Mouse (Mus musculus) frontal cortex, adult 2 months (tissue): ENCODE results near the gene Tbl1x. TPM values are rescaled to one million over a fixed set of nuclear protein-coding genes. Genes with fewer than 3 reads are reported as not detected.
A peak's percentile ranks its signal among the peaks of the same experiment; 100 is the strongest.
"Not testable (repeated sequence)": the region's sequence is repeated elsewhere in the genome, so short reads cannot be mapped to it uniquely, and the experiment has no call there.

ENCODE experiments used
- DNase-seq, 2 experiments: peaks; one replicate each; pipeline ENCODE4 v3.0.0; 2022; ENCODE audit warnings: low spot score in 1 of 2; ENCODE audit errors: extremely low spot score in 1 of 2
- polyA plus RNA-seq: library from polyadenylated mRNA; depleted of rRNA; stranded (reverse); fragments of >200 nt; gene quantifications from 2 replicates; pipeline ENCODE4 v1.2.3, GENCODE M21; 2012

Tbl1x gene
- polyA plus RNA-seq, 1 experiment: 40.4 TPM

GRCm38 (mm10) chrX:77539770-77540169, 29.0 kb downstream of the Tbl1x start:
- not testable (repeated sequence) for DNase-seq

- no peak for DNase-seq
Observed at GRCm38 (mm10) chrX:77544003-77544402, 33.2 kb downstream of the Tbl1x start.

- DNase-seq: no peak
Observed at GRCm38 (mm10) chrX:77544550-77544949, 33.7 kb downstream of the Tbl1x start.

GRCm38 (mm10) chrX:77545362-77546078, 34.7 kb downstream of the Tbl1x start:
- no peak for DNase-seq

- no peak for DNase-seq
Observed at GRCm38 (mm10) chrX:77546448-77546847, 35.6 kb downstream of the Tbl1x start.

GRCm38 (mm10) chrX:77548951-77549350, 38.1 kb downstream of the Tbl1x start:
- no peak for DNase-seq

- DNase-seq: no peak
Observed at GRCm38 (mm10) chrX:77550388-77550787, 39.6 kb downstream of the Tbl1x start.

GRCm38 (mm10) chrX:77551306-77551705, 40.5 kb downstream of the Tbl1x start:
- DNase-seq: no peak

- DNase-seq: no peak
Observed at GRCm38 (mm10) chrX:77552088-77552487, 41.3 kb downstream of the Tbl1x start.

GRCm38 (mm10) chrX:77555985-77556384, 45.2 kb downstream of the Tbl1x start:
- DNase-seq: no peak

GRCm38 (mm10) chrX:77559199-77559881, 48.5 kb downstream of the Tbl1x start:
- no peak for DNase-seq

- DNase-seq: peak; percentile 21 to 40
Observed at GRCm38 (mm10) chrX:77563616-77564015, 52.8 kb downstream of the Tbl1x start.

GRCm38 (mm10) chrX:77566739-77567138, 55.9 kb downstream of the Tbl1x start:
- DNase-seq: no peak

GRCm38 (mm10) chrX:77568013-77568412, 57.2 kb downstream of the Tbl1x start:
- no peak for DNase-seq

- no peak for DNase-seq
Observed at GRCm38 (mm10) chrX:77573743-77574142, 62.9 kb downstream of the Tbl1x start.

- peak in 1 of 2 experiments; percentile 44 for DNase-seq
Observed at GRCm38 (mm10) chrX:77577108-77577507, 66.3 kb downstream of the Tbl1x start.

GRCm38 (mm10) chrX:77578172-77578571, 67.4 kb downstream of the Tbl1x start:
- no peak for DNase-seq

GRCm38 (mm10) chrX:77579964-77580363, 69.2 kb downstream of the Tbl1x start:
- peak in 1 of 2 experiments; percentile 16 for DNase-seq

GRCm38 (mm10) chrX:77585974-77586373, 75.2 kb downstream of the Tbl1x start:
- DNase-seq: no peak

GRCm38 (mm10) chrX:77594670-77595224, 83.9 kb downstream of the Tbl1x start:
- DNase-seq: no peak

GRCm38 (mm10) chrX:77597674-77598073, 86.9 kb downstream of the Tbl1x start:
- peak; percentile 13 to 60 for DNase-seq

GRCm38 (mm10) chrX:77598736-77599135, 87.9 kb downstream of the Tbl1x start:
- DNase-seq: no peak
